Mouse (Mus musculus) A20 (cell line): ENCODE measurements around the gene Chst1.

ENCODE experiments used
- DNase-seq: peaks from one replicate; pipeline ENCODE4 v3.0.0-alpha.2; 2011; ENCODE audit warnings: low read depth, low spot score

The Chst1 gene

GRCm38 (mm10) chr2:92599487-92600347 lies at the start of gene Chst1:
TSS of gene Chst1 (plus strand) at chr2:92599707.
- DNase-seq = peak; percentile 80

DNA sequence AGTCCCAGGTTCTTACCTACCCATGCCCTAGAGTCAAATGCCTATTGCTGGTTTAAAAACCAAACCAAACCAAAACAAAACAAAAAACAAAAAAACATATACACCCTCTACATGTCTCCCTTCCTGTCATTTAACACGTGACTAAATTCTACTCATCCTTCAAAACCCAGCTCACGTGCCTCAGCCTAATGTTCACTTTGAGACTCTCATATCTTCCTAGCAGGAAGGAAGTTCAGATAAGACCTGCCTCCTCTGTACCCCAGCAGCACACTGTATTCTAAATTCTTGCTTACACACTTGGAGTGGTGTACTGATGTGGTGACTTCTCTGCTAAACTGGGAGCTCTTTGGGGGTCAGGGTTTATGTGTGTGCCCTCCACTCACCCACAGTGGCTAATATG lies 49.5 kb upstream of the Chst1 start:
- no peak for DNase-seq

- DNase-seq = no peak
These were observed 45.0 kb upstream of the Chst1 start for GRCm38 (mm10) chr2:92554536-92554935.

DNA sequence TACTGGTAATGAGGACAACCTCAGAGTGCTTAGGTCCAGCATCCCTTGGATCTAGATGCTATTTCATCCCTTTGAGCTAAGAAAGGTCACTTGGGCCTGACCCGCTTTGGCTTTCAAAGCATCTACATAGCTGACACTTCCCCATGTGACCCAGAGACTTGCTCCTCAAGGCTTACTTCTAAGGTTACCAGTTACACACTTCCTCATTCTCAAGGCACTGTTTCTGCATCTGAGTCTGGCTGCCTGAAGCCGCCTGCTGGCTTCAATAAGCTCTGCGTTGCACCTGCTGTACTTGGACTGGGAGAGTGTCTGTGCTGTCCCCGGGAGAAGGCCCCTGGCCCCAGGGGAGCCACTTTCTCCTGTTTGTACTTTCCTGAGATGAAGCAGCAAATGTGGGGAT lies 36.6 kb upstream of the Chst1 start:
- DNase-seq = peak; percentile 82

DNA sequence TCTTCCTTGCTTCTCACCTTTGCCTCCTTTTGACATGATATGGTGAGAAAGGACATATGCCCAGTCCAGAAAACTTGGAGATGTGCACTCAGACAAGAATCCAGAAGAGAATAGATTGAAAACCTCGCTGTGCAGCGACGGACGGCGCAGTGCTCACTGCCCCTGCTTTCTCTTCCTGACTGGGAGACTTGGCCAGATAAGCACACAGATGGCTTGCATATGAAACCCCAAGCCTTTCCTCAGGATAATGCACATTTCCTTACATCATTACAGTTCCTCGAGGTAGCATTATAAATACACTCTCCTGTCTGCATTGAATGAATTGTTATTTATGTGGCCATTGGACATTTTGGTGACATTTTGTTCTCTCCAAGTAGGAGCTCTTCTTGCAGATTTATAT lies 28.9 kb upstream of the Chst1 start:
- DNase-seq = no peak

DNA sequence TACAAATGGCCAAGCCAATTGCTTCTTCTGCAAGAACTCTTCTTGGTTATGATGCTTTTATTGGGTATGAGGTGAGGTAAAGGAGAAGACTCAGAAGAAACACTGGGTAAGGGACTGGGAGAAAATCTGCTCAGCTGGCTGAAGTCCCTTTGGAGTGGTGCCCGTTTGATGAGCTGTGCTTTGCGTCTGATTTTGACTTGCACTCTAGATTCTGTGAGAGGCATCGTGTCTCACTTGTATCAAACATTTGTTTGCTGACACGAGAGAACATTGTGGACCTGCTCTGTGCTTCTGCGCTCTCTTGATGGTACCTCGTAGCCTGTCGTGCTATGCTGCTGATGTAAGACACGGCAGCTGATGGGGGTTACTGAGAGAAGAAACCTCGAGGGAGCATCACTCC lies 21.7 kb upstream of the Chst1 start:
- DNase-seq = no peak

GRCm38 (mm10) chr2:92581302-92581701 lies 18.2 kb upstream of the Chst1 start:
- no peak for DNase-seq

GRCm38 (mm10) chr2:92582596-92582995 lies 16.9 kb upstream of the Chst1 start:
- DNase-seq = no peak

- DNase-seq = no peak
These were observed 11.7 kb upstream of the Chst1 start for GRCm38 (mm10) chr2:92587806-92588205.

- no peak for DNase-seq
These were observed 4.4 kb upstream of the Chst1 start for GRCm38 (mm10) chr2:92594929-92595730.

DNA sequence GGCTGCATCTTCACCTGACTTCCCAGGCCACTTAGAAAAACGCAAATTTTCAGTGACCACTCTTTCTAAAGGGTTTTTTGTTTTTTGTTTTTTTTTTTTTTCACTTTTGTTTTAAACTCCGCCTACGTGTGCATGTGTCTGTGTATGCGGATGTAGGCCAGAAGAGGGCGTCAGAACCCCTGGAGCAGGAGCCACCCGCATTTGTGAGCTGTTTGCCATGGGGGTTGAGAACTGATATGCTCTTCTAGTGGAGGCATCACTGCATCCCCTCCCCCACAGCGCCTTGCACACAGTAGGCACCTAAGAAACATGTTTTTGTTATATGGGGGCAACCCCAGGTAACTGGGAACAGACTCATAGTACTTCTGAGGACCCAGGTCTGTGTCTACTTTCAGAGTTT lies 2.2 kb upstream of the Chst1 start:
- DNase-seq = peak; percentile 89

DNA sequence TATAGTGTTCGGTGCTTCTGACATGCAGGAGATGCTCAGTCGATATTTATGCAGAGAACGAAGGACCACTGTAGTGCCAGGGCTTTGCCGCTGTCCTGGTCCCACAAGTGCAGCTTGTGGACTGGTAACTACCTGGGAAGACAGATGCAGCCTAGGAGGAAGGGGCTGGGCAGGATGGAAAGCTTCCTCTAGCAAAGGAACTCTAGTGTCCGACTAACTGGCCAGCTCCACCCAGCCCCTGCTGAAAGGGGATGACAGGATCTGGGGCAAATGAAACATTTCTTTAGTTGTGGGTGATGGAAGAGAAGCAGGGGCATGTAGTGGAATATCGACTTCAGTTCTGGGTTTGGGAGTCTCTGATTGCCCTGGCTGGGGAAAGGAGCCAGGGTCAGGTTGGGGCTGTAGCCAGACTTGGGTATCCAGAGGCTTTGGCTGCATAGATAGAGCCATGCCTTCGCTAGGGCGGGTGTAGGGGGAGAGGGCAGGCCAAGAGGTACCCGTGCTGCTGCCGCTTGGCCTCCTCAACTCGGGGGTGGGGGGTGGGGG lies 493 bp upstream of the Chst1 start:
- peak; percentile 69 for DNase-seq

GRCm38 (mm10) chr2:92600348-92600670 lies 802 bp downstream of the Chst1 start:
- peak; percentile 53 for DNase-seq

DNA sequence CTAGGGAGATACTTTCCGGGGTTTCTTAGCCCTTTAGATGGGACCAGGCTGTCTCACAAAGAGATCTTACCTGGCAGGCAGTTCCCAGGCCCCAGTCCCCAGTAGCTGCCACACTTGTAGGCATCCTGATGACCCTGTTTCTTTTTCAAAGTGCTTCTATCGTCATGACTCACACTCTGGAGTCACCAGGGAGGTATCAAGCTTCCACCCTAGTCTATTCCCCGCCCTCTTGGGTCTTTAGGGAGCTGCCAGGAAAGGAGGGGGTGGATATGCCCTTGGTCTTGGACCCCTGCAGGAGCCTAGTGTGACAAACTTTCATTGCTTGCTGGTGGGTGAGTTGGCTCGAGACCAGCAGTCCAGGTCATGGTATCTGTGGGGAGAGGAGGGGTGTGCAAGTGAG lies 1.7 kb downstream of the Chst1 start:
- no peak for DNase-seq

- DNase-seq = no peak
These were observed 2.6 kb downstream of the Chst1 start for GRCm38 (mm10) chr2:92602073-92602472.

GRCm38 (mm10) chr2:92603591-92603990 lies 4.1 kb downstream of the Chst1 start:
- no peak for DNase-seq

DNA sequence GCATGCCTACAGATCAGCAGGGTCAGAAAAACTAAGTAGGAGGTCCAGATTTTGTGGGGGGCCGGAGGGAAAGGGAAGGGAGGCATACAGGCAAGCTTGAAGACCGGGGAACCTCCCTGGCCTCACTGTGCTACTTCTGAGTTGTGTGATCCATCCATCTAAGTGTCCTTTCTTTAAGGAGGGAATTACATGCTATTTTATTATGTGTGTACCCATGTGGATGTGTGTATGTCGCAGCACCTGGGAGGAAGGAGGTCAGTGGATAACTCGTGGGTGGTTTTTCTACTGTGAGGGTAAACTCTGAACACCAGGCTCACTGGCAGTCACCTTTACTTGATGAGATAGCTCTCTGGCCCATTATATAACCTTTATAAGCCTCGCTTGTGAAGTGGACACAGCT lies 5.1 kb downstream of the Chst1 start:
- no peak for DNase-seq

- DNase-seq = no peak
These were observed 6.5 kb downstream of the Chst1 start for GRCm38 (mm10) chr2:92605995-92606394.

DNA sequence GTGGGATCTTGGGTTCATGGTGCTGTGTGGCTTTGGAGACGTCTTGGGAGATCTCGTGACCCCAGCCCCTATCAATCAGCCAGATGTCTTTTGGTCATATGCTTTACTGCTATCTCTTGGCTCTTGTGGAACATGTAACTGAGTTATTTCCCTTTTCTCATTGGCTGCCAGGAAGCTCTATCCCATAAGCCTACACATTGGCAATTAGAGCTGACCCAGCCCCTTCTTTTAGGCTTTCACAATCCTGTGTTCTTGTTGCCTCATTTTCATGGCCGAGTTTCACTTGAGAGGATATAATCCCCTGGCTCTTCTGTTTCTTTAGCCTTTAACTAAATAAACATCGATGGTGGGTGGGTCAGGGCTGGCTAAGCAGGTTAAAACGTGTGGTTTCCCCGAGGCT lies 7.6 kb downstream of the Chst1 start:
- DNase-seq = no peak

- no peak for DNase-seq
These were observed 8.1 kb downstream of the Chst1 start for GRCm38 (mm10) chr2:92607592-92607991.

GRCm38 (mm10) chr2:92608013-92608619 lies 8.6 kb downstream of the Chst1 start:
- DNase-seq = no peak
